Mouse (Mus musculus): ENCODE results near the gene Ttc28. TPM values are rescaled to one million over a fixed set of nuclear protein-coding genes. Genes with fewer than 3 reads are reported as not detected.

Gene Ttc28
- polyA plus RNA-seq, 1 experiment from 2014 or later, result 24.7 TPM

DNA sequence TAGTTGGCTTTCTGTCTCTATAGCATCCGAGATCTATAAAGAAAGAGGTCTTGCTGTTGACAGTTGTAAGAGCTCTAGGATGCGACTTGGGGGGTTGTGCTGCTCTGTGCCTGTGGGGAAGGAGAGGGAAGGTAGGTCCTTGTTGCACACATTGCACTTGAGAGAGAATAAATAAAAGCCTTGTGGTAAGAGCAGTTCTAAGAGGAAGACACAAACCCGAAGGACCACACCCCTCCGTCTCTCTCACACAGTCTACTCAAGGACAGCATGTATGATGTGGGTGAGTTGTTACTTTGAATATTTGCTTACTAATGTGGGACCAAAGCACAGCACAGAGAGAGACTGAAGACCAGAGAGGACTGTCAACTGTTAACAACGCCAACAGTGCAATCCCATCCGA, 160.2 kb downstream of the Ttc28 start:
- Histone ChIP-seq H3K4me1 (peaks cover 51% of the 10 kb centered on the region), H3K27ac (replicated peaks) (no peak overlapping the region), H3K36me3 (no peaks in the 10 kb centered on the region), H3K9ac (replicated peaks) (no peak overlapping the region), H3K27me3 (no peaks in the 10 kb centered on the region), H3K4me2 (replicated peaks) (no peak overlapping the region), H3K4me3 (no peak overlapping the region), H3K9me3 (no peaks in the 10 kb centered on the region)
- ATAC-seq (ENCODE audit: low FRiP score, low read depth), result no peak
- 64% methylated on average over 6 of the region's 6 CpGs for WGBS

DNA sequence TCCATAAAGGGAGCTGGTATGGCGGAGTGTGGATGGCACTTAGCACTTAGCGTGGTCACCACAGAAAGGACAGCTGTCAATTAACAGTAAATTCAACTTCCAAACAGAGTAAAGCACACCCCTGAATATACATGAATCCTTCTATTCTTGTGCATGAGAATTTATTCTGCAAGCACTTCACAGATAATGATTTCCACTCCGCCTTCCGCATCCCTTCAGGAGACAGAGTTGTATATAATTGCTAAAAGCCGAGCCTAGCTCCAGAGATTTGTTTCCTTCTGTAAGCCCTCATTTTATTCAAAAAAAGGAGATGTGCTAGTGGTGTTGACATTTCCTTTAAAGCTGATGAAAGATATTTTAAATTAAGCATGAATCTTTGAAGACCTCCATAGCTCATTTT, 162.3 kb downstream of the Ttc28 start:
- Histone ChIP-seq H3K9ac (replicated peaks) (no peak overlapping the region), H3K4me2 (replicated peaks) (no peak overlapping the region), H3K9me3 (no peaks in the 10 kb centered on the region), H3K27me3 (no peaks in the 10 kb centered on the region), H3K36me3 (no peaks in the 10 kb centered on the region), H3K4me1 (peaks cover 60% of the 10 kb centered on the region), H3K4me3 (no peak overlapping the region), H3K27ac (replicated peaks) (peak overlapping the region; percentile 64)
- ATAC-seq (ENCODE audit: low FRiP score, low read depth), result no peak
- WGBS, result 54% methylated on average over 5 of the region's 5 CpGs

DNA sequence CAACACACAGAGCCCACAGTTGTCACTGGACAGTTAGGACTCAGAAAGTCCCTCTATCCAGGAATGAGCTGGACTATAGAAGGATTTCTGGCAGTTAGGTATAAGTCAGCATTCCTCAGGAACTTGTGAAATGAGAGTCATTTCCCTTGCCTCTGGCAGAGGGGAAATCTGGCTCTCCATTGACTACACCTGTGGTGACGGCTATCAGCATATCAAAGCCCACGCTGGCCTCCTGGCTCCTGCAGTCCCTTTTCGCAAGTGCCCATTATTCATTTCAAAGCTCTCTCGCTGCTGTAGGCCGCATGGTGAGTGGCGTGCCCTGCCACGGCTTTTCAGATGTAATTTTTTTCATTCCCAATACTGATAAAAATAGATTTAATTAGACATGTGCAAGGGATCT, 164.6 kb downstream of the Ttc28 start:
- Histone ChIP-seq H3K27ac (replicated peaks) (peak overlapping the region; percentile 25; the same call in 1 of the 2 replicates), H3K27me3 (no peaks in the 10 kb centered on the region), H3K4me2 (replicated peaks) (no peak overlapping the region), H3K9me3 (no peaks in the 10 kb centered on the region), H3K36me3 (no peaks in the 10 kb centered on the region), H3K9ac (replicated peaks) (no peak overlapping the region), H3K4me3 (no peak overlapping the region), H3K4me1 (peaks cover 57% of the 10 kb centered on the region)
- 14% methylated on average over 7 of the region's 7 CpGs for WGBS
- ATAC-seq (ENCODE audit: low FRiP score, low read depth), result no peak

DNA sequence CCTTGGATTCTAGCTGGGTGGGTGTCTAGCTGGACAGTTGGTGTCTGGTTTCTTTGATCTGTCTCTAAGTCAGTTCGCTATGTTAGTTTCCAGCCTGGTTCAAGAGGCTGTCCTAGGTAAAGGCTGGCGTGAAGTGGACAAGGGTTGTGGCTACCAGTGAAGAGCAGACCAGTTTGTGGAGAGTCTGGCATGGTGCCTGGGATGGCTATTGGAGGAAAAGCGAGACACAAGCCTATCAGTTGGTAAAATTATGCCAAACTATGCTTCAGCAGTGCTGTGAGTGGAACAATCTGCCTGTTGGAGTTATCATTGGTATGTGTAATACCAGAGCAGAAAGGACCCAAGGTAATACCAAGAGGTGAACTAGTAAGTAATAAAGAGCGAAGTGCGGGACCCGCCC, 166.8 kb downstream of the Ttc28 start:
- no peaks in the 10 kb centered on the region for H3K9me3 ChIP-seq
- H3K27ac ChIP-seq (replicated peaks), result peak overlapping the region; percentile 42; the same call in 1 of the 2 replicates
- no peak overlapping the region for H3K9ac ChIP-seq (replicated peaks)
- H3K4me3 ChIP-seq, result no peak overlapping the region
- H3K4me2 ChIP-seq (replicated peaks), result no peak overlapping the region
- no peak for ATAC-seq (ENCODE audit: low FRiP score, low read depth)
- H3K27me3 ChIP-seq, result no peaks in the 10 kb centered on the region
- H3K4me1 ChIP-seq, result peaks cover 48% of the 10 kb centered on the region
- WGBS, result 89% methylated on average over 6 of the region's 6 CpGs
- H3K36me3 ChIP-seq, result no peaks in the 10 kb centered on the region

DNA sequence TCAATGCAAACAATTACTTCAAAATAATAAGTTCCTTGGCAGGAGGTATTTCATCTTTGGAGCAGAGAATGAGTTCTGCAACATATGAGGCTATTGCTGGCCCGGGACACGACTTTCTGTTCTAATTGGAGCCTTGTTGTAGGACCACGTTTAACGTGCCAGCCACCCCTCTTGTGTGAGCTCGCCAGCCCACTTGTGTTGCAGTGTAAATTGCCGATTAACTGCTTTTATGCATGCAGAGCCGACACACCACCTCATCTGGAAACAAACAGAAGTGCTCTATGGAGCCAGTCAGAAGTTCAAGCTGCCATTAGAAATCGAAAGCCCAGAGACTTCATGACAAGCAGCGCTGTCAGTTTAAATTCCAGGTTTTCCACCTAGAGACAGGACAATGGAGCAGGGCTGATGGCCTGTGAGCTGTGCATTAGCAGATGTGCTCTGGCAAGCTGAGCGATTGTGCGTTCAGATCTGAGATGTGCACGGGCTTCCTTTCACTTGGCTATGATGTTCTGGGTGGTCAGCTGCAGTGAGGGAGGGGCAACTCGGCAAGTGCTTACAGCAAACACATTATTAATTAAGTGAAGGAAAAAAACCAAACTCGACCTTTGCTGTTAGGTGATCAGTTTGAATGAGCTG, 167.4 kb downstream of the Ttc28 start:
- Histone ChIP-seq H3K9ac (replicated peaks) (no peak overlapping the region), H3K4me3 (no peak overlapping the region), H3K4me1 (peaks cover 44% of the 10 kb centered on the region), H3K27me3 (no peaks in the 10 kb centered on the region), H3K27ac (replicated peaks) (peak overlapping the region; percentile 42), H3K36me3 (no peaks in the 10 kb centered on the region), H3K9me3 (no peaks in the 10 kb centered on the region), H3K4me2 (replicated peaks) (no peak overlapping the region)
- no peak for ATAC-seq (ENCODE audit: low FRiP score, low read depth)
- 65% methylated on average over 14 of the region's 14 CpGs for WGBS

DNA sequence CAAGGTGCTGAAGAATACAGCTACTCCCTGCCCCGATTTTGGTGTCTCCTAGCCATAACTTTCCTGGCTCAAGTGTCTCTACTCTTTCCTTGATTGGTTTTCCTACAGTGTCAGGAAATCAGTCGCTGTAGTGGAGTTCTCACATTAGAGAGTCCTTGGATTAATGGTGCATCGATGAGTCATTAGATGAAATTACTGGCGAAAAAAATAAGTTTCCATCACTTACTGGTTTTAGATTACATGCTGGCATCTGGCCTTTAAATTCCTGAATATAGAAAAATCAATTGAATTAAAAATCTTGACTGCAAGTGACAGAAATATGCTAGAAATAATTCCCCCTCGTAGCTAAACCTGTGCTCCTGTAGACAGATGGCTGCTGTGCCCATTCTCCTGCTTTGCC, 168.4 kb downstream of the Ttc28 start:
- H3K4me2 ChIP-seq (replicated peaks), result no peak overlapping the region
- no peaks in the 10 kb centered on the region for H3K36me3 ChIP-seq
- no peaks in the 10 kb centered on the region for H3K9me3 ChIP-seq
- peaks cover 42% of the 10 kb centered on the region for H3K4me1 ChIP-seq
- H3K27me3 ChIP-seq, result no peaks in the 10 kb centered on the region
- no peak for ATAC-seq (ENCODE audit: low FRiP score, low read depth)
- no peak overlapping the region for H3K4me3 ChIP-seq
- H3K27ac ChIP-seq (replicated peaks), result no peak overlapping the region
- WGBS, result 89% methylated on average over 5 of the region's 5 CpGs
- H3K9ac ChIP-seq (replicated peaks), result no peak overlapping the region

DNA sequence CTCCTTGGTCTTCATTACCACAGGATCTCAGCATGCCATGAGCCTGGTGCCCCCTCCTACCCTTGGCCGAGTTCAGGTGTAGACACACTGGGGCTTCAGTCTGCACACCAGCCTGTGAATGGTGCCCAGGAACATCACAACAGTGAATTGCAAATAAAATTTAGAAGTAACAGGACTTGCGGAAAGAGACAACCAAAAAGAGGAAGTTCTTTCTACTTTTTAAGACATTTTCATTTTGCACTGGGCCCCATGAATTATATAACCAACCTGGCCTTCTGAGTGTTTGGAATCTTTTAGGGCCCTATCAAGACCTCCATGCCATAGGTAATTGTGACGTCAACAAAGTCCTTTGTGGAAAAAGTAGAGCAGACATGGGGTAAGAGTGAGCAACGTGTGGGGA, 170.0 kb downstream of the Ttc28 start:
- no peak overlapping the region for H3K4me2 ChIP-seq (replicated peaks)
- H3K36me3 ChIP-seq, result no peaks in the 10 kb centered on the region
- H3K9ac ChIP-seq (replicated peaks), result no peak overlapping the region
- H3K27me3 ChIP-seq, result no peaks in the 10 kb centered on the region
- peaks cover 45% of the 10 kb centered on the region for H3K4me1 ChIP-seq
- no peak overlapping the region for H3K4me3 ChIP-seq
- no peak overlapping the region for H3K27ac ChIP-seq (replicated peaks)
- no peaks in the 10 kb centered on the region for H3K9me3 ChIP-seq
- ATAC-seq (ENCODE audit: low FRiP score, low read depth), result no peak
- 90% methylated on average over 4 of the region's 4 CpGs for WGBS

DNA sequence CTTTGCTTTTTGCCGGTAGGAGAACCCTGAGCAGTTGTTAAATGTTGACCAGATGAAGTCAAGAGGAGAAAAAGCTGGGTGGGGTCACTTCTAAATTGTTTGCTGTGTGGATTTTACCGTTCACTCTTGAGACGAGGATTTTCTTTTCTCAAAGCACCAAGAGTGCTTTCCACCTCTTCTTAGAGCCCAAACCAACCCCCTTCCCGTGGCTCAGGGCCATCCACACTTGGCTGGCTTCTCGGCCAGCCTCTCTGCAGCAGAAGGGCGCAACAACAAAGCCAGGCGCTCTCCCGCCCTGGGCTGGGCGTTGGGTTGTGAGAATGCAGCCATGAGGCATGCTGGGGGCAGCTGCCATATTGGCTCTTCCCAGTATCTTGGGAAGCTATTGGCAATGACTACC, 170.5 kb downstream of the Ttc28 start:
- no peak overlapping the region for H3K27ac ChIP-seq (replicated peaks)

DNA sequence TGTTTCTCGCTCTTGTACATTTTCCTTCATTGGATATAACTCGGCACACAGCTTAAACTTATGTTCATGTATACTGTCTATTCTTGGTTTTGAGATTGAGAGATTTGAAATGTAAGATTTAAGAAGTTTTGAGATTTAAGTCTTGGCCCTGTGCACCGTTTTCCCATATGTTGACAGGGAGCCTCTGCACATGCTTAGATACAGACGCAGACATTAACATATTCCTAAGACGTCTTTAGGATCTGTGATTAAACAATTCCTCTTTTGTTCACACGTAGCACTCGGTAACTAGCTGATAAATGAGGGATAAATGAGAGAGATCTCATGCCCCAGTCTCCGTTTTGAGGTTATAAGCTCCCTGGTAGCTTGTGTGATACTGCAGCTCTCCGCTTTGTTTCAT, 174.8 kb downstream of the Ttc28 start:
- no peaks in the 10 kb centered on the region for H3K36me3 ChIP-seq
- H3K9ac ChIP-seq (replicated peaks), result no peak overlapping the region
- no peaks in the 10 kb centered on the region for H3K9me3 ChIP-seq
- H3K4me2 ChIP-seq (replicated peaks), result peak overlapping the region; percentile 36
- no peak for ATAC-seq (ENCODE audit: low FRiP score, low read depth)
- H3K4me1 ChIP-seq, result peaks cover 61% of the 10 kb centered on the region
- H3K4me3 ChIP-seq, result no peak overlapping the region
- H3K27me3 ChIP-seq, result no peaks in the 10 kb centered on the region
- peak overlapping the region; percentile 85 for H3K27ac ChIP-seq (replicated peaks)
- WGBS, result 47% methylated on average over 9 of the region's 9 CpGs

More for the DNA sequence above, 170.5 kb downstream of the Ttc28 start:
- ATAC-seq (ENCODE audit: low FRiP score, low read depth), result no peak
- Histone ChIP-seq H3K4me1 (peaks cover 45% of the 10 kb centered on the region), H3K27me3 (no peaks in the 10 kb centered on the region), H3K9me3 (no peaks in the 10 kb centered on the region), H3K36me3 (no peaks in the 10 kb centered on the region), H3K9ac (replicated peaks) (no peak overlapping the region), H3K4me2 (replicated peaks) (no peak overlapping the region), H3K4me3 (no peak overlapping the region)
- 81% methylated on average over 9 of the region's 9 CpGs for WGBS

DNA sequence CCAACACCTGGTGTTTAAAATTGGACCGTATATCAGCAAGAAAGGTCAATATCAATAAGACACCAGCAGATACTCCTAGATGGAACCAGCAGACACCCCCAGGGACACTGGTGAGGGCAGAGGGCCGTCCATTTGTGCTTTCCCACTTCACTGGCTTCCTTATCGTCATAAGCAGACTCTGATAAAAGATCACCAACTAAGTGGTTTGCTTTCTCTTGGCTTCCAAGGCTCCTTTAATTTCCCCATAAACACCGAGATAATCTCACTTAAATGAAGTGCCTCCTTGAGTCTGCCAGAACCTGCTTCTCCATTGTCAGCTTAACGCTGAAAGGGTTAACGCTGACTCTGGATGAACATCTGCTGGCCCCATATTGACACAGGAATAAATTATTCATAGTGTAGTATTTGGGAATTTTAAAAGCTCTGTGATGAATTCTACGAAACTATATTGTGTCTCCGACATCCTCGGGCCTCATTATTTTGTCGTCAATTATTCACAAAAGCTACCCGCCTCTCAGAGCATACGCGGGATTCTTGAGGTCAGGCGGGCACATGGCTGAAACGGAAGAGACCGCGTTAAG, 175.3 kb downstream of the Ttc28 start:
- Histone ChIP-seq H3K4me1 (peaks cover 61% of the 10 kb centered on the region), H3K9ac (replicated peaks) (0 out of 2 replicates have a peak overlapping the region, but pooled peaks have one; percentile 16), H3K27me3 (no peaks in the 10 kb centered on the region), H3K9me3 (no peaks in the 10 kb centered on the region), H3K4me2 (replicated peaks) (peak overlapping the region; percentile 36), H3K36me3 (no peaks in the 10 kb centered on the region), H3K27ac (replicated peaks) (peak overlapping the region; percentile 85), H3K4me3 (no peak overlapping the region)
- ATAC-seq (ENCODE audit: low FRiP score, low read depth), result peak; percentile 53; the same call in 1 of the 2 replicates
- WGBS, result 27% methylated on average over 17 of the region's 17 CpGs

DNA sequence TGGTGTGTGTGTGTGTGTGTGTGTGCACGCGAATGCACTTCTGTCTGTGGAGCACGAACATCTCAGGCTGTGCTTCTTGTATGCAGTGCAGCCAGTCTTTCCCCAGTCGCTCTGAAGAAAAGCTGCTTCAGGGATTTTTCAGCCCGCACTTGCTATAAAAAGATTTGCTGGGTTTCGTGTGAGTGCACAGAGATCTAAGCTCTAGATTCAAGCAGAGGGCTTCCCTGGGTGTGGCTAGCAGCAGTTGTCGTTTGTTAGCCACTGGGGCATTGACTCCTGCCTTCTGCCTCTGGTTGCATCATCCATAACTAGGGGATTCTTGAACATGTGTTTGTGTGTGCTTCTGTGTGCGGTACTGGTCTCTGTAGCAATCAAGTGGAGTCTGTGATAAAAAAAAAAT, 175.9 kb downstream of the Ttc28 start:
- Histone ChIP-seq H3K4me2 (replicated peaks) (peak overlapping the region; percentile 36), H3K9me3 (no peaks in the 10 kb centered on the region), H3K27me3 (no peaks in the 10 kb centered on the region), H3K9ac (replicated peaks) (peak overlapping the region; percentile 16; the same call in 1 of the 2 replicates), H3K4me1 (peaks cover 61% of the 10 kb centered on the region), H3K4me3 (no peak overlapping the region), H3K36me3 (no peaks in the 10 kb centered on the region), H3K27ac (replicated peaks) (peak overlapping the region; percentile 85)
- WGBS, result 48% methylated on average over 8 of the region's 8 CpGs
- no peak; the same call in 1 of the 2 replicates for ATAC-seq (ENCODE audit: low FRiP score, low read depth)

DNA sequence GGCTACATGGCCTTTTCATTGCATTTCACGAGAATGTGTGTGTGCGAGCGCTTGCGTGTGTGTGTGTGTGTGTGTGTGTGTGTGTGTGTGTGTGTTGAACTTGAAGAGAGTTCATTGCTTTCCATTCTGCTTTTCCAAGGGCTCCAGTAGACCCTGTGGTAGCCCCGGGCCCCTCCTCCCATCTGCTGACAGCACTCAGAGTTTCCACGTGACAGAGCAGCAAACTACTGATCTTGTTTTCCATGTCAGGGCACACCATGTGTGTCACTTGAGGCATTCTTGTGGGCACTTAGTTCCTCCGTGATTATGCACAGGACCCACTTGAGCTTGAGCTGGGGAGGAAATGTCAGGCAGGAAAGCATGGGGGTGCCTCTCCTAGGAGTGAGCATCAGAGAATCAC, 177.5 kb downstream of the Ttc28 start:
- Histone ChIP-seq H3K27me3 (no peaks in the 10 kb centered on the region), H3K4me1 (peaks cover 61% of the 10 kb centered on the region), H3K4me3 (no peak overlapping the region), H3K27ac (replicated peaks) (no peak overlapping the region; the same call in 1 of the 2 replicates), H3K9me3 (no peaks in the 10 kb centered on the region), H3K36me3 (no peaks in the 10 kb centered on the region), H3K4me2 (replicated peaks) (no peak overlapping the region), H3K9ac (replicated peaks) (no peak overlapping the region)
- peak; percentile 28; the same call in 1 of the 2 replicates for ATAC-seq (ENCODE audit: low FRiP score, low read depth)
- WGBS, result 54% methylated on average over 7 of the region's 7 CpGs
